Mouse (Mus musculus): ENCODE data around the gene Insr. TPM values are rescaled to one million over a fixed set of nuclear protein-coding genes. Genes with fewer than 3 reads are reported as not detected.
A peak's percentile ranks its signal among the peaks of the same experiment; 100 is the strongest.
"Not testable (repeated sequence)": the region's sequence is repeated elsewhere in the genome, so short reads cannot be mapped to it uniquely, and the experiment has no call there.

Gene Insr
- polyA plus RNA-seq, 1 experiment from 2014 or later, result 13.8 TPM

GRCm38 (mm10) chr8:3219921-3220411 is 59.5 kb downstream of the Insr start:
- no peaks in the 10 kb centered on the region for H3K27me3 ChIP-seq
- ChIA-PET POLR2A (no interaction called here), CTCF (no interaction called here)
- in situ Hi-C loops (cut with MboI; ENCODE audit: low pct_unique_long_range_greater_than_20kb), result loop anchor here (5.0 kb wide), 1 partner anchor 62 kb away; no protein-coding TSS in a partner anchor
- no peak for DNase-seq (ENCODE audit: low read depth, low spot score)
- no peak for ATAC-seq
- no peak for TF ChIP-seq CTCF (IDR thresholded peaks at IDR 0.05)

- TF ChIP-seq CTCF (IDR thresholded peaks at IDR 0.05), result no peak
- DNase-seq (ENCODE audit: low read depth, low spot score), result no peak
- ChIA-PET CTCF (no interaction called here), POLR2A (no interaction called here)
- in situ Hi-C loops (cut with MboI; ENCODE audit: low pct_unique_long_range_greater_than_20kb), result loop anchor here (5.0 kb wide), 1 partner anchor 63 kb away; no protein-coding TSS in a partner anchor
- no peak for ATAC-seq
- no peaks in the 10 kb centered on the region for H3K27me3 ChIP-seq
Measured at GRCm38 (mm10) chr8:3219266-3219665, 60.2 kb downstream of the Insr start.

GRCm38 (mm10) chr8:3216541-3217092 is 62.8 kb downstream of the Insr start:
- POLR2A ChIA-PET, result no interaction called here
- ATAC-seq, result no peak
- H3K27me3 ChIP-seq, result no peaks in the 10 kb centered on the region
- in situ Hi-C loops (cut with MboI; ENCODE audit: low pct_unique_long_range_greater_than_20kb), result loop anchor here (5.0 kb wide), 1 partner anchor 66 kb away; no protein-coding TSS in a partner anchor
- CTCF ChIA-PET, result no interaction called here
- DNase-seq (ENCODE audit: low read depth, low spot score), result no peak
- TF ChIP-seq CTCF (IDR thresholded peaks at IDR 0.05), result no peak

GRCm38 (mm10) chr8:3215561-3215960 is 63.9 kb downstream of the Insr start:
- ChIA-PET CTCF (no interaction called here), POLR2A (no interaction called here)
- no peaks in the 10 kb centered on the region for H3K27me3 ChIP-seq
- in situ Hi-C loops (cut with MboI; ENCODE audit: low pct_unique_long_range_greater_than_20kb), result loop anchor here (5.0 kb wide), 1 partner anchor 67 kb away; no protein-coding TSS in a partner anchor
- ATAC-seq (no peak), DNase-seq (ENCODE audit: low read depth, low spot score) (no peak)
- no peak for TF ChIP-seq CTCF (IDR thresholded peaks at IDR 0.05)

- ATAC-seq (no peak), DNase-seq (ENCODE audit: low read depth, low spot score) (no peak)
- no peaks in the 10 kb centered on the region for H3K27me3 ChIP-seq
- ChIA-PET POLR2A (no interaction called here), CTCF (no interaction called here)
- in situ Hi-C loops (cut with MboI; ENCODE audit: low pct_unique_long_range_greater_than_20kb), result no loop called here
- no peak for TF ChIP-seq CTCF (IDR thresholded peaks at IDR 0.05)
Measured at GRCm38 (mm10) chr8:3214601-3215000, 64.8 kb downstream of the Insr start.

- ATAC-seq (peak; percentile 62), DNase-seq (ENCODE audit: low read depth, low spot score) (no peak)
- in situ Hi-C loops (cut with MboI; ENCODE audit: low pct_unique_long_range_greater_than_20kb), result no loop called here
- TF ChIP-seq CTCF (IDR thresholded peaks at IDR 0.05), result no peak
- no peaks in the 10 kb centered on the region for H3K27me3 ChIP-seq
- POLR2A ChIA-PET, result no interaction called here
- CTCF ChIA-PET, result interaction anchor here (1.6 kb wide), 1 partner anchor 70 kb away, joined by 3 read pairs; no protein-coding TSS in a partner anchor
Measured at GRCm38 (mm10) chr8:3211456-3211855, 68.0 kb downstream of the Insr start.

GRCm38 (mm10) chr8:3209960-3210359 is 69.5 kb downstream of the Insr start:
- in situ Hi-C loops (cut with MboI; ENCODE audit: low pct_unique_long_range_greater_than_20kb), result no loop called here

GRCm38 (mm10) chr8:3209268-3209667 is 70.1 kb downstream of the Insr start:
- H3K27me3 ChIP-seq, result no peaks in the 10 kb centered on the region
- in situ Hi-C loops (cut with MboI; ENCODE audit: low pct_unique_long_range_greater_than_20kb), result no loop called here
- TF ChIP-seq CTCF (IDR thresholded peaks at IDR 0.05), result no peak
- POLR2A ChIA-PET, result no interaction called here
- ATAC-seq (no peak), DNase-seq (ENCODE audit: low read depth, low spot score) (no peak)
- CTCF ChIA-PET, result no interaction called here

More at GRCm38 (mm10) chr8:3209960-3210359, 69.5 kb downstream of the Insr start:
- no peak for ATAC-seq
- TF ChIP-seq CTCF (IDR thresholded peaks at IDR 0.05), result no peak
- DNase-seq (ENCODE audit: low read depth, low spot score), result no peak
- no peaks in the 10 kb centered on the region for H3K27me3 ChIP-seq
- ChIA-PET CTCF (no interaction called here), POLR2A (no interaction called here)

GRCm38 (mm10) chr8:3208729-3209128 is 70.7 kb downstream of the Insr start:
- TF ChIP-seq CTCF (IDR thresholded peaks at IDR 0.05), result no peak
- ATAC-seq, result no peak
- ChIA-PET POLR2A (no interaction called here), CTCF (no interaction called here)
- no peak for DNase-seq (ENCODE audit: low read depth, low spot score)
- in situ Hi-C loops (cut with MboI; ENCODE audit: low pct_unique_long_range_greater_than_20kb), result no loop called here
- no peaks in the 10 kb centered on the region for H3K27me3 ChIP-seq

GRCm38 (mm10) chr8:3204758-3205443 is 74.5 kb downstream of the Insr start:
- no peaks in the 10 kb centered on the region for H3K27me3 ChIP-seq
- ATAC-seq (no peak), DNase-seq (ENCODE audit: low read depth, low spot score) (no peak)
- in situ Hi-C loops (cut with MboI; ENCODE audit: low pct_unique_long_range_greater_than_20kb), result no loop called here
- no peak for TF ChIP-seq CTCF (IDR thresholded peaks at IDR 0.05)
- ChIA-PET POLR2A (no interaction called here), CTCF (no interaction called here)

- TF ChIP-seq CTCF (IDR thresholded peaks at IDR 0.05), result no peak
- no peaks in the 10 kb centered on the region for H3K27me3 ChIP-seq
- POLR2A ChIA-PET, result no interaction called here
- CTCF ChIA-PET, result no interaction called here
- in situ Hi-C loops (cut with MboI; ENCODE audit: low pct_unique_long_range_greater_than_20kb), result no loop called here
- ATAC-seq (no peak), DNase-seq (ENCODE audit: low read depth, low spot score) (no peak)
Measured at GRCm38 (mm10) chr8:3202792-3203191, 76.6 kb downstream of the Insr start.

GRCm38 (mm10) chr8:3194297-3194696 is 85.1 kb downstream of the Insr start:
- in situ Hi-C loops (cut with MboI; ENCODE audit: low pct_unique_long_range_greater_than_20kb); ATAC-seq; POLR2A ChIA-PET: not testable (repeated sequence)

More at GRCm38 (mm10) chr8:3194297-3194696, 85.1 kb downstream of the Insr start:
- CTCF ChIA-PET, result interaction anchor here (0.9 to 1.8 kb wide), 2 partner anchors 12 to 20 kb away, joined by 3 to 4 read pairs; no protein-coding TSS in a partner anchor
- not testable (repeated sequence) for DNase-seq (ENCODE audit: low read depth, low spot score); H3K27me3 ChIP-seq

Data from Patski (cell line).